Mouse (Mus musculus): Measurements from ENCODE around the gene Cpeb3.
"Not testable (repeated sequence)": the region's sequence is repeated elsewhere in the genome, so short reads cannot be mapped to it uniquely, and the experiment has no call there.

The Cpeb3 gene

GRCm38 (mm10) chr19:37208176-37208755, at the start of gene Cpeb3:
Cpeb3 (minus strand) TSS chr19:37208601.
- peak; percentile 49 for DNase-seq

DNA sequence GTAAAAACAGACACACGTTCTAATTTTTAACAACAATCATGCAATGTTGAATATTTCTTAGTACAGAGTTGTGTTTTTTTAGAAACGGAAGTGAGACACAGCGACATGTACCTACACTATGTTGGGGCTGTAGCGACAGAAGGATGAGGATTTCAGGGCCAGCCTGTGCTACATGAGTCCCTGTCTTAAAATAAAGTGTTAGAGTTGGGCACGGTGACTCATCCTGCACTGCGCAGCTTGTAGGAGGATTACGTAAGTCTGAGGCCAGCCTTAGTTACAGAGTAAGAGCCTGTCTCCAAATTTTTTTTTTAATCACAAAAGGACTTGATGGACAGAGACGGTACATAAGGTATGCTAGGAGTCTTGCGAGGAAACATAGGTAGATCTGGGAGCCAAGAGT, 46.9 kb upstream of the Cpeb3 start:
- DNase-seq = no peak

- no peak for DNase-seq
Observed at GRCm38 (mm10) chr19:37252104-37252503, 43.7 kb upstream of the Cpeb3 start.

- no peak for DNase-seq
Observed at GRCm38 (mm10) chr19:37248199-37248598, 39.8 kb upstream of the Cpeb3 start.

DNA sequence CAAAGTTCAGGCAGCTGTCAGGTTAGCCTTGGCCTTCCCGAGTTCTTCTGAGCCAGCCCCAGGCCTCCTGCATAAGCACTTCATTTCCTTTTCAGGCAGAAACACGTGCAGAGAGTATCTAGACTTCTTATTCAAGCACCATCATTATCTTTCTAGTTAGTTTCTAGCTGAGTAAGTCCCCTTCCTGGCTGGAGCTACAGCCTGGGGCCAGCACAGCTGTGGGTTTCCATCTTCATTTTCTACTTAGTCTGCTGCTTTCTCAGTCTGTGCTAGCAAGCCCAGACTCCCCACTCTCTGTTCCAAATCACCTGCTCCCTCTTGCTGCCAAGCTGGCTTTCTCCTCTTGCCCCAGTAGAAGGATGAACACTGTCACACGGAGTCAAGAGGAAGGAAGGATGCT, 38.5 kb upstream of the Cpeb3 start:
- DNase-seq = no peak

GRCm38 (mm10) chr19:37242707-37243106, 34.3 kb upstream of the Cpeb3 start:
- no peak for DNase-seq

- no peak for DNase-seq
Observed at GRCm38 (mm10) chr19:37241201-37241600, 32.8 kb upstream of the Cpeb3 start.

DNA sequence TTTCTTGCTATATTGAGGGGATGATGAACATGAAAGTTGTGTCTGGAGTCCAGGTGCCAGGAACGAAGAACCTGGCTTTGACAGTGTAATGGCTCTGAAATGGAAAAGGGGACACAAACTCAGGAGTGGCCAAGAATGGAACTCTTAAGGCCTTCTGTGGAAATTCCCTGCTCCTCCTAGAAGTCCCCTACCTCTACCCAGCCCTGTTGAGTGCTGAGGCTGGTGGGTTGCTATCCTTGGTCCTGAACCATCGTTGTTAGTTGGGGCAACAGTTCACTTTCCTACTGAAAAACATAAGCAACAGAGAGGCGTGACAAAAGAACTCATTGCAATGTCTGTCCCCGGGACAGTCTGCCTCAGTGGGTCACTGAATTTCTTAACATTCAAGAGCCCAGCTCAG, 30.7 kb upstream of the Cpeb3 start:
- DNase-seq = peak; percentile 62

DNA sequence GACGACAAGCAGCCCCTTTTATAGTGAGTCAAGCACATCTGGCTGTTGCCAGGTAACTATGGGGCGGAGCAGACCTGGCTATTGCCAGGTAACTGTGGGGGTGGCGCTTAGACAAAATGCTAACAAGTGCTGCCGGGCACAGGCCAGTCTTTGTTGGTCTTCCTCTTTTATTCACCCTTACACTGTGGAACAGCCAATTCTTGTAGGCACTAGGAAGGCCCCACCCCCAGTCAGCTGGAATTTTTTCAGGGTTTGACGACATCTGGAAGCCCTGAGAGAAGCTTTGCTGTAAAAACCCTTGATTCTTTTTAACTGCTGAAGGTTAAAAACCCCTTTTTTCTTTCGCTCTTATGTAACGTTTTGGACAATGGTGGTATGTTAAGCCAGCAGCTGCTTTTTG, 30.2 kb upstream of the Cpeb3 start:
- DNase-seq = no peak

DNA sequence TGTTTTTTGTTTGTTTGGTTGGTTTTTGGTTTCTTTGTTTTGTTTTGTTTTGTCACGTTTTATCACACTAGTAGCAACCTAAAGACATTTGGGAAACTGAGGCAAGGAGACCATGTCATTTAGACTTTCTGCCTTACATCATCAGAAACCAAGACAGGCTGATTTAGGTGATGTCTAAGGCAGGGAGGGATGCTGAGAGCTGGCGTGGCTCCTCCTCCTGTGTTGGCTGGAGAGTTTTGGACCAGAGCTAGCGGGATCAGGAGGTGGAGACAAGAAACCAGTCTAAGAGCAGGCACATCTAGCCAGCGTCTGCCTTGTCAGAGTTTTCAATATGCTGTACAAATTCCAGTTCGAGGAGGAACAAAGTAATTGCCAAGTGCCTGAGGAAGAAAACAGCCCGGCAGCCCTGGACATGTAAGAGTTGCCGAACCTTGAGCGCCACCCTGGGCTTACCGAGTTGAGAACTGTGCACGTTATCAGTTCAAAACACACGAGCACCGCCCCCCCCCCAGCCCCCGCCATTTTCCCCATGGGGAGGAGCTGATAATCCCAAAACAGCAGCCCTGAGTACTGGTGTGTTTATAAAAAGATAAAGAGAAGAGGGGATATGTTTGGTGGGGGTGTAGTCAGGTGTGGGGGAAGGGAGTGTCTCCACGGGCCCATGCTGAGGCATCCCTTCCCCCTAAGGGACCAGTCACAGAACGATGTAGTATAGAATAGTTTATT, 29.5 kb upstream of the Cpeb3 start:
- no peak for DNase-seq

- no peak for DNase-seq
Observed at GRCm38 (mm10) chr19:37237306-37237705, 28.9 kb upstream of the Cpeb3 start.

GRCm38 (mm10) chr19:37235818-37236217, 27.4 kb upstream of the Cpeb3 start:
- peak; percentile 35 for DNase-seq

DNA sequence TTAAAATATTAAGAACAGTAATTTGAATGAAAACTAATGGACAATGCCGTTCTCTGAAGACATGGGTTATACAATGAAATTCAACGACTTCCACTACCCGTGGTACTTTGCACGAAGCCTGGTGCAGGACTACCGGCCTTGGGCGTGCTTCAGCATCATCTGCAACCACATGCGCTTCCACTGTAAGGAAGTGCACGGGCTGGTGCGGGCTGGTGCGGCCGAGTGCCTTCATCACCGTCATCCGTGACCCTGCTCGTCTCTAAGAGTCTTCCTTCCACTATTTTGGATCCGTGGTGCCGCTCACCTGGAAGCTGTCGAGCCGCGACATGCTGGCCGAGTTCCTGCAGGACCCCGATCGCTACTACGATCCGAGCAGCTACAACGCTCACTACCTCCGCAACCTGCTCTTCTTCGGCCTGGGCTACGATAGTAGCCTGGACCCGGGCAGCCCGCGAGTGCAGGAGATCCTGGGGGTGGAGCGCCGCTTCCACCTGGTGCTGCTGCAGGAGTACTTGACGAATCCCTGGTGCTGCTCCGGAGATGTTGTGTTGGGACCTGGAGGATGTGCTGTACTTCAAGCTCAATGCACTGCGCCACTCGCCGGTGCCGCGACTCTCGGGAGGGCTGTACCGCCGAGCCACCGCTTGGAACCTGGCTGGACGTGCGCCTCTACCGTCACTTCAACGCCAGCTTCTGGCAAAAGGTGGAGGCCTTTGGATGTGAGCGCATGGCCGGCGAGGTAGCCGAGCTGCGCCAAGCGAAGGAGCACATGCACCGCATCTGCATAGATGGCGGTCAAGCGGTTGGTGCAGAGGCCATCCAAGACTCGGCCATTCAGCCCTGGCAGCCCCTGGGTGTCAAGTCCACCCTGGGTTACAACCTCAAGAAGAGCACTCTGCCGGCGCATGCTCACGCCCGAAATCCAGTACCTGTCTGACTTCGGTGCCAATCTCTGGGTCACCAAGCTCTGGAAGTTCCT, 25.4 kb upstream of the Cpeb3 start:
- DNase-seq = no peak

DNA sequence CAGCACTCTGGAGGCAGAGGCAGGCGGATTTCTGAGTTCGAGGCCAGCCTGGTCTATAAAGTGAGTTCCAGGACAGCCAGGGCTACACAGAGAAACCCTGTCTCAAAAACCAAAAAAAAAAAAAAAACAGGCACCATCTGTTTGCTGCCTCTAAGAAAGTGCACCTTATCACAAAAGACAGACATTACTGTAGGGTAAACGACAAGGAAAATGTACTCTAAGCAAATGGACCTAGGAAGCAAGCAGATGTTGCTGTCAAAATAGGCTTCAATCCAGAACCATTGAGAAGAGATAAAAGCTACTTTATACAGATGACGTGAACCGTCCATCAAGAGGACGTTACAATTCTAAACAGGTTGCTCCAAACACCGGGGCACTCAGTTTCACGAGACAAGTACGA, 24.2 kb upstream of the Cpeb3 start:
- not testable (repeated sequence) for DNase-seq

DNA sequence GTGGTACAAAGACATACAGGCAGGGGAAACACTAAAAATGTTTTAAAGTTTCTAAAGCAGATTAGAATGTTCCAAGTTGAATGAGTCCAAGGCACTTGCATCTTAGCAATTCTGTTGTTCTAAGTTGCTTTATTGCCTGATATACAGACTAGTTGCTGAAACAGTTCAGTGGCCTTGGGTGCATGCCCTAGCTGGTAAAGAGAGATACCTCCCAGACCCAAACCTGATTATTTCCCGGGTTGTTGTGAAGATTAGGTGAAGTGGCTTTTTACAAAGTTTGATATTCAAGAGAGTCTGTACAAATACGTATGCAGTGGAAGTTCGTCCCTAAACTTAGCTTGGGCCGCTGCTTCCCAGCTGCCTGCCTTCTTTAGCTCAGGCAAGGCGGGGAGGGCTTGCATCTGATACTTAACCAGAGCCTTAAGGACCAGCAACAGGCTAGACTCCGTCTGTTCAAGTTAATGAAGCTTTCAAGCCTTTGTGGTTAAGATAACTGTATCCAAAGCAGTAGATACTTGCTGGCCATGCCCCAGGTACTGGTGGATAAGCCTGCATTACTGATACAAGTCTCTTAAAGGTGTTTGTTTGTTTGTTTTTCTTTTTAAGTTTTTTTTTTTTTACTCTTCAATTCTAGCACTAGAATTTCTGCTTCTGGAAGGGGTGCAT, 16.9 kb upstream of the Cpeb3 start:
- DNase-seq = no peak

DNA sequence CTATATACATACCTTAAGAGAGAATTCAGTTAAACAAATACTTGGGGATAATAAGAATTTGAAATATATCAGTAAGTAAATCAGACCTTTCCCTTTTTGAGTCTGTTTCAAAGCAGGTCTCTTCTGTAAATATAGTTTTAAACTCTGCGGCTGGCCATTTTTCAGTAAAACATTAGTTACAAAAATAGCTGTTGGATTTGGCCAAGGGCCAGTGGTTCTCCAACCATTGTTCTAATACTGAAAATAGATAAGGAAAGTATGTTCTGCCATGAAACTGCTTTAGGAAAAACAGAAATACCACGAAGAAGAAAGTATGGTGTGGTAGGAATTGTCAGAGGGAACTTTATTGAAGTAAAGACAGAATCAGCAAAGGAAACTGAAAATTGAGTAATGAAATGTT, 6.3 kb upstream of the Cpeb3 start:
- peak; percentile 49 for DNase-seq

- no peak for DNase-seq
Observed at GRCm38 (mm10) chr19:37211416-37211815, 3.0 kb upstream of the Cpeb3 start.

GRCm38 (mm10) chr19:37210457-37210856, 2.1 kb upstream of the Cpeb3 start:
- DNase-seq = no peak

GRCm38 (mm10) chr19:37209467-37210128, 1.2 kb upstream of the Cpeb3 start:
- no peak for DNase-seq

DNA sequence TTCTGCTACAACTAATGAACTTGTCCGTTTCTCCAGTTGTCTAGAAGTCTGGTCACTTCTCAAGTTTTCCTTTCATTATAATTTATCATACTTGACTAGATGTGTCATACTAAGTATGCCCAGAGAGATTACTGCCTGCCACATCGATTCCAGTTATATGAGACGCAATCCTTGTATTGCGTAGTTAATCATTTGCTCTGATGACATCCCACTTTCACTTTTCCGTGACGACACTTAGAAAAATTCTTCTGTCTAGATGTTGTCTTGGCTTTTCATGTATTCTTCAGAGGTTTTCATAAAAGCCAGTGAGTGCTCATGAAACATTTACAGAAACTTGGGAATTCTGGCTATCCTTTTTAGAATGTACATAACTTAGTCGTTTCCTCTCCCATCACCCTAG, 585 bp upstream of the Cpeb3 start:
- DNase-seq = no peak

- peak; percentile 94 for DNase-seq
Observed at GRCm38 (mm10) chr19:37207303-37208175, 862 bp downstream of the Cpeb3 start, which contains the start of gene March5. March5 (plus strand) TSS chr19:37207543.

Data from kidney, postnatal 14 days (tissue).